Mouse (Mus musculus): ENCODE results near the gene Htra1. TPM values are rescaled to one million over a fixed set of nuclear protein-coding genes. Genes with fewer than 3 reads are reported as not detected.

Gene Htra1
- total and polyA plus RNA-seq, 3 experiments, result not detected

DNA sequence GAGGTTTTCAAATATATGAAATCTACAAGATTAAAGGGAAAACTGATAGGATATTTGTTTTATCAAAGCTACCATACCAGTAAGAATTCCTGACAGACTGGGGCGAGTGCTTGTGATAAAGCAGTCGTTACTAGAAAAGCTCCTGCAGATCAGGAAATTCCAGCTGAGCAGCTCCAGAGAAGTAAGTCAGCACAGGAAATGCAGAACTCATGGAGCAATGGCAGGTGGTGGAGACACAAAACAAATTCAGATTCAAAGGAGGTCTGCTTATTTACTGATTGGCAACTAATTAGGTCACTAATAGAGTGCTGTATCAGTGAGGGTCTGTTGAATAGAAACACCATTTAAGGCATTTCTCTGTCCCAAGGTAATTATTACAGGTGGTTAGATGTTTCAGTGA lies 45.0 kb upstream of the Htra1 start:
- H3K27me3 ChIP-seq (ENCODE audit: control insufficient read depth in 1 of 2, insufficient read depth in 2 of 2, low read length in 2 of 2), result peaks cover 0 to 1% of the 10 kb centered on the region in 2 experiments; a peak in 1 of 4 replicates
- H3K79me2 ChIP-seq (ENCODE audit: control insufficient read depth, insufficient read depth, low read length, poor library complexity), result no peaks in the 10 kb centered on the region
- no peaks in the 10 kb centered on the region; a peak in 1 of 4 replicates for H3K36me3 ChIP-seq (ENCODE audit: control insufficient read depth in 1 of 2, insufficient read depth in 2 of 2, low read length in 2 of 2)
- H3K27ac ChIP-seq (ENCODE audit: control insufficient read depth, low read depth, low read length), result no peak overlapping the region
- H3K9ac ChIP-seq (ENCODE audit: control insufficient read depth, low read depth, low read length, poor library complexity, severe bottlenecking), result no peak overlapping the region
- peaks cover 3 to 4% of the 10 kb centered on the region in 2 experiments; a peak in 2 of 4 replicates for H3K4me1 ChIP-seq (ENCODE audit: control insufficient read depth in 1 of 2, insufficient read depth in 2 of 2, low read length in 2 of 2)
- H3K4me3 ChIP-seq (ENCODE audit: control insufficient read depth in 1 of 2, insufficient read depth in 1 of 2, low read depth in 2 of 2, low read length in 2 of 2), result no peak overlapping the region
- TF ChIP-seq ZMIZ1 (IDR thresholded peaks at IDR 0.05; ENCODE audit: low read depth, low read length) (no peak), RAD21 (IDR thresholded peaks at IDR 0.05; ENCODE audit: low read depth, low read length) (no peak), POLR2AphosphoS2 (IDR thresholded peaks at IDR 0.05; ENCODE audit: low read length) (no peak), MAFK (IDR thresholded peaks at IDR 0.05; ENCODE audit: borderline replicate concordance, low read depth, low read length) (no peak), JUND (IDR thresholded peaks at IDR 0.05; ENCODE audit: low read depth, low read length) (no peak), CHD2 (IDR thresholded peaks at IDR 0.05; ENCODE audit: low read length) (no peak), EP300 (IDR thresholded peaks at IDR 0.05; ENCODE audit: low read depth in 1 of 2, low read length in 2 of 2) (no peak), MYC (IDR thresholded peaks at IDR 0.05; ENCODE audit: low read depth, low read length) (no peak)
- no peaks in the 10 kb centered on the region for H3K9me3 ChIP-seq (replicated peaks; ENCODE audit: insufficient read depth, low read length)
- DNase-seq (ENCODE audit: low read depth, low spot score), result no peak

DNA sequence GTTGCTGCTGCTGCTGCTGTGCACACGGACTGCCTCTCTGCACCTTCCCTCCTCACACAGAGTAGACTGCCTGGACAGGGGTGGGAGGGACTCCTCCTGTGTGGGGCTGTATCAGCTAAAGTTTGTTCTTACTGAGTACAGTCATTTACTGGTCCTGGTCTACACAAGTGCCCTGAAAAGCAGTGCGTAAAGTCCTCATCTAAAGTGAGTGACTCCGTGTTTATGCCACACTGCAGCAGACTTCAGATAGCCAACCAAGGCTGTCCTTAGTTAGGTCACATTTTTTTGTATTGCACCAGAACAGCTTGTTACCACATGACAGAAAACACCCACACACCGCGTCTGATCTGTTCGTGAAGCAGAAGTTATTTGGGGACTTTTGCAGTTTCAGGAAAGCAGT lies 42.9 kb upstream of the Htra1 start:
- DNase-seq (ENCODE audit: low read depth, low spot score), result peak; percentile 30
- H3K4me3 ChIP-seq (ENCODE audit: control insufficient read depth in 1 of 2, insufficient read depth in 1 of 2, low read depth in 2 of 2, low read length in 2 of 2), result no peak overlapping the region
- peaks cover 0 to 3% of the 10 kb centered on the region in 2 experiments; a peak in 1 of 4 replicates for H3K4me1 ChIP-seq (ENCODE audit: control insufficient read depth in 1 of 2, insufficient read depth in 2 of 2, low read length in 2 of 2)
- H3K36me3 ChIP-seq (ENCODE audit: control insufficient read depth in 1 of 2, insufficient read depth in 2 of 2, low read length in 2 of 2), result no peaks in the 10 kb centered on the region; a peak in 1 of 4 replicates
- H3K27ac ChIP-seq (ENCODE audit: control insufficient read depth, low read depth, low read length), result no peak overlapping the region
- no peaks in the 10 kb centered on the region for H3K9me3 ChIP-seq (replicated peaks; ENCODE audit: insufficient read depth, low read length)
- no peak overlapping the region for H3K9ac ChIP-seq (ENCODE audit: control insufficient read depth, low read depth, low read length, poor library complexity, severe bottlenecking)
- H3K27me3 ChIP-seq (ENCODE audit: control insufficient read depth in 1 of 2, insufficient read depth in 2 of 2, low read length in 2 of 2), result peaks cover 0 to 1% of the 10 kb centered on the region in 2 experiments; a peak in 1 of 4 replicates
- TF ChIP-seq RCOR1 (IDR thresholded peaks at IDR 0.05; ENCODE audit: low read depth, low read length) (no peak), USF1 (IDR thresholded peaks at IDR 0.05; ENCODE audit: low read depth, low read length) (peak; percentile 33; the same call in 1 of the 2 replicates)
- no peaks in the 10 kb centered on the region for H3K79me2 ChIP-seq (ENCODE audit: control insufficient read depth, insufficient read depth, low read length, poor library complexity)

DNA sequence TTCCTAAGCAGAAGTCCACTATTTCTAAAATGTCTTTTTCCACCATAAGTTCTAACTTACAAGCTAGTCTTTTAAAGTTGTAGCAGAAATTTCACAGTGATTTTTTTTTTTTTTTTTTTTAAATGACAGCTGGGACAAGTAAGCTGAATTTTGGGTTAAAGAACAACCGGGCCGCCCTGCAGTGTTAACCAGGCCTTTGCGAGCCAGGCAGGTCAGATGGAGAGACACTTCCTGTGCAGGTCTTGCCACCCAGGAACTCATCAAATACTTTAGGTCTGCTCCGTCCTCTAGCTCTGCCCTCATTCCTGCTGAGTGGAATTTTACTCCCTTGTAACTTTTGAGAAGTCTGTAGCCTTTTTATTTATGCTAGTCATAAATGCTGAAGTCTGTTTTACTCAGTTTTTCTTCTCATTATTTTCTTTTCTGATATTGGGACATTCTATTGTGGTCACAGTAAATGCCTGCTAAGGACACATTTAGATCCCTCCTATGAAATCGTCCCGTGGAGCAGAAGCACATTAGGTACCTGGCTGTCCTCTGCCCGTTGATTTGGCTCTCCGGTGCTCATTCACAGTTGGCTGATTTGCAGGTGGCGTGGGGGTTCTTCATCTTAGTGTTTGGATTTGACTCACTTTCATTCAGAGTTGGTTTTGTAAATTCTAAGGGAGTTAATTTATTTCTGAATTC lies 40.8 kb upstream of the Htra1 start:
- Histone ChIP-seq H3K27ac (ENCODE audit: control insufficient read depth, low read depth, low read length) (no peak overlapping the region), H3K36me3 (ENCODE audit: control insufficient read depth in 1 of 2, insufficient read depth in 2 of 2, low read length in 2 of 2) (peaks cover 0 to 2% of the 10 kb centered on the region in 2 experiments; a peak in 1 of 4 replicates), H3K4me1 (ENCODE audit: control insufficient read depth in 1 of 2, insufficient read depth in 2 of 2, low read length in 2 of 2) (peaks cover 0 to 3% of the 10 kb centered on the region in 2 experiments; a peak in 1 of 4 replicates), H3K79me2 (ENCODE audit: control insufficient read depth, insufficient read depth, low read length, poor library complexity) (no peaks in the 10 kb centered on the region), H3K4me3 (ENCODE audit: control insufficient read depth in 1 of 2, insufficient read depth in 1 of 2, low read depth in 2 of 2, low read length in 2 of 2) (no peak overlapping the region), H3K9ac (ENCODE audit: control insufficient read depth, low read depth, low read length, poor library complexity, severe bottlenecking) (no peak overlapping the region), H3K27me3 (ENCODE audit: control insufficient read depth in 1 of 2, insufficient read depth in 2 of 2, low read length in 2 of 2) (peaks cover 0 to 1% of the 10 kb centered on the region in 2 experiments; a peak in 1 of 4 replicates), H3K9me3 (replicated peaks; ENCODE audit: insufficient read depth, low read length) (no peaks in the 10 kb centered on the region)
- DNase-seq (ENCODE audit: low read depth, low spot score), result no peak
- no peak for TF ChIP-seq ETS1 (IDR thresholded peaks at IDR 0.05; ENCODE audit: low read depth, low read length)
- TF ChIP-seq E2F4 (IDR thresholded peaks at IDR 0.05; ENCODE audit: borderline replicate concordance, low read depth, low read length), result no peak
- TF ChIP-seq NELFE (IDR thresholded peaks at IDR 0.05; ENCODE audit: low read depth, low read length), result no peak
- no peak for TF ChIP-seq MYC (IDR thresholded peaks at IDR 0.05; ENCODE audit: low read depth, low read length)
- TF ChIP-seq TAL1 (IDR thresholded peaks at IDR 0.05; ENCODE audit: low read length), result no peak
- TF ChIP-seq BHLHE40 (IDR thresholded peaks at IDR 0.05; ENCODE audit: borderline replicate concordance, low read depth, low read length), result no peak
- TF ChIP-seq POLR2A (IDR thresholded peaks at IDR 0.05; ENCODE audit: control insufficient read depth in 1 of 2, insufficient read depth in 1 of 2, low read depth in 1 of 2, low read length in 2 of 2, poor library complexity in 1 of 2), result no peak
- no peak for TF ChIP-seq HCFC1 (IDR thresholded peaks at IDR 0.05; ENCODE audit: low read depth, low read length)
